Mouse (Mus musculus): Measurements from ENCODE around the gene Tmem91.

The Tmem91 gene

DNA sequence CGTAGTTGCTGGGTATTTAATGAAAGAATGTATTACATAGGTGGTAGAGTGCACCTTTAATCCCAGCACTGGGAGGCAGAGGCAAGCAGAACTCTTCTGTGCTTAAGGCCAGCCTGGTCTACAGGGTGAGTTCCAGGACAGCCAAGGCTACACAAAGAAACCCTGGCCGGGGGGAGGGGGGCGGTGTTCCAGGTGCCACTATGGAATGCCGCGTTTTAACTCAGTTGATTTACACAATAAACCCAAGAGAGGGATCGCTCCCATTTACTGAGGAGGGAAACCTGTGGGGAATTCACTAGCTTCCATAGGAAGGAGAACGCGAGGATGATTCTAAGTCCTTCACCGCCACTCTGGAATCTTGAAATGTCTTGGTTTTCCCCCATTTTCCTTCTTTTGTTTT lies 5.3 kb downstream of the Tmem91 start:
- no peak for DNase-seq (ENCODE audit: low spot score)

DNA sequence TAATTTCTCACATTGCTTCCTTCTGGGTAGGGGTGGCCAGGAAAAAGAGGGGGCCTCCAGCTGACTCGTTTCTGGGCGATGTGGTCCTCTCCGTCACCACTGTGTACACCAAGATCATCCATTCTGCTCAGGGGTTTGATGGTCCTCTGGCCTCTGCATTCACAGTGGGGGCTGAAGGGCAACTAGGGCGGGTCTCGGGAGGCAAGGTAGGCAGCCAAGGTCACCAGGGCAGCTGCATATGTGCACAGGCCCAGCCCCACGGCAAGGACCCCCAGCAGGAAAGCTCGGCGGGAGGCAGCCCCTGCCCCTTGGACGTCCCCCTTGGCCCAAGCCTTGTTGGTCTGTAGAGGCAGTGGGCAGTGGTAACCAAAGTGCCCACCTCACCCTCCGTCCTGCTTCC lies 5.8 kb downstream of the Tmem91 start:
- DNase-seq (ENCODE audit: low spot score): no peak

DNA sequence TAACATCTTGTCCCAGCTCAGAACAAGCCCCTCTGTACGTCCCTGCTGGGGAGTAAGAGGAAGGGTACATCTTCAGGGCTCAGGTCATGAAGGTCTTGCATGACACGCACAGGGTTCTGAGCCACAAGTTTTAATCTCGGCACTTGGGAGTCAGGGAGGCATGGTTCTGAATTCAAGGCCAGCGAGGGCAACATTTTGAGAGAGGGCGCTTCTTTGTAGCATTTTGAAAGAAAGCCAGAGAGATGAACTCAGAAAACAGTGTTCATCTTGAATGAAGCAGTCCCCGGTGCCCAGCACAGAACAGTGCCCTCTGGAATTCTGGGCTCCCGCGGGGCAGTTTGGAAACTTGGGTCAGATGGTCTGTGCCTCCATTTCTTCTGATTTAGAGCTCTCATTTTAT lies 8.6 kb downstream of the Tmem91 start:
- no peak for DNase-seq (ENCODE audit: low spot score)

DNA sequence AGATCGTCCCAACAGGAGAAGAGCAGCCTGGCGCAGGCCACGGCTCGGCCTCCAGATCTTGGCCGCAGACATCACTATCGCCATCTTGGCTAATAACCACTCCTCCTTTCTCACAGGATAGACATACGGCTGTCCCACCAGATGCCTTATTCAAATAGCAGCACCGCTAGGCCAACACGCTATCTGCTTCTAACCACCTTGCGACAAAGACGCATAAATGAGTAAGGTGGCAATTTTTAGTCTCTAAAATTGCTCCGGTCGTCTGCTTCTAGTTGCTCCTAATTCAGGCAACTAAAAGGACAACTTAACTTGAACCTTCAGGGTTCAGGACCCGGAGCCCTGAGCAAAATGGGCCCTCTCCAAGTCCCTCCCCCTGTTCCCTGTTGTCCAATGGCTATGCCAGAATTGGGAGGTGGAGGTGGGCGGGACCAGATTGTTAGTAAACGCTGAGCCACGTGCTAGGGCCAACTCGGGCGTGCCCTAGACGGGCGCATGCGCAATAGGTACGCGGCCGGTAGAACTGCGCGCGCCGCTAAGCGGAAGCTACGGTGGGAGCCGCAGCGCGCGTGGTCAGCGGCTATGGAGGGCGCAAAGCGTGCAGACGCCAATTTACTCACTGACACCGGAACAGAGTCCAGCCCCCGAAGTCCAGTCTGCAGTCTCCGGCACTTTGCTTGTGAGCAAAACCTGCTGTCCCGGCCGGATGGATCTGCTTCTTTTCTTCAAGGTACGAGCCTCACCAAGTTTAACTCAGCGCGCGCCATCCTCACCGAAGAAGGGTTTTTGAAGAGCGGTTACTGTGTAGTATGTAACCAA lies 16.1 kb downstream of the Tmem91 start, which contains the start of the genes Bckdha and Exosc5:
Gene Bckdha, minus strand, starts transcription at position 325 of the 816 bp plus-strand sequence.
Gene Exosc5, plus strand, starts transcription at position 508 of the 816 bp plus-strand sequence.
- peak; percentile 95 for DNase-seq (ENCODE audit: low spot score)

DNA sequence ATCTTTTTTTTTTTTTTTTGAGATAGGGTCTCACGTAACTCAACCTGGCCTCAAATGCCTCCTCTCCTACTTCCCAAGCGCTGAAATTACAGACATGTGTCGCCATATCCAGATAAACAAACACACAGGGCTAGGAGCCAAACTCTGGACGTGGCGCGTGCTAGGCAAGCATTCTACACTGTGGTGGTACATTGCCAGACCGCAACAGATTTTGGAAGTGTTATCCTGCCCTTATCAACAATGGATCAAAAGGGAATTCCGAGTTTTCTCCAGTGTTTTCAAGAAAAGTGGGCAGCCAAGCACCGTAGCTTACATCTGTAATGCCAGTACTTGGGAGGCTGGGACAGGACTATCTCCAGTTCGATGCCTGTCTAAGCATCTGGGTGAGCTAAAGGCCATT lies 17.2 kb downstream of the Tmem91 start:
- no peak for DNase-seq (ENCODE audit: low spot score)

DNA sequence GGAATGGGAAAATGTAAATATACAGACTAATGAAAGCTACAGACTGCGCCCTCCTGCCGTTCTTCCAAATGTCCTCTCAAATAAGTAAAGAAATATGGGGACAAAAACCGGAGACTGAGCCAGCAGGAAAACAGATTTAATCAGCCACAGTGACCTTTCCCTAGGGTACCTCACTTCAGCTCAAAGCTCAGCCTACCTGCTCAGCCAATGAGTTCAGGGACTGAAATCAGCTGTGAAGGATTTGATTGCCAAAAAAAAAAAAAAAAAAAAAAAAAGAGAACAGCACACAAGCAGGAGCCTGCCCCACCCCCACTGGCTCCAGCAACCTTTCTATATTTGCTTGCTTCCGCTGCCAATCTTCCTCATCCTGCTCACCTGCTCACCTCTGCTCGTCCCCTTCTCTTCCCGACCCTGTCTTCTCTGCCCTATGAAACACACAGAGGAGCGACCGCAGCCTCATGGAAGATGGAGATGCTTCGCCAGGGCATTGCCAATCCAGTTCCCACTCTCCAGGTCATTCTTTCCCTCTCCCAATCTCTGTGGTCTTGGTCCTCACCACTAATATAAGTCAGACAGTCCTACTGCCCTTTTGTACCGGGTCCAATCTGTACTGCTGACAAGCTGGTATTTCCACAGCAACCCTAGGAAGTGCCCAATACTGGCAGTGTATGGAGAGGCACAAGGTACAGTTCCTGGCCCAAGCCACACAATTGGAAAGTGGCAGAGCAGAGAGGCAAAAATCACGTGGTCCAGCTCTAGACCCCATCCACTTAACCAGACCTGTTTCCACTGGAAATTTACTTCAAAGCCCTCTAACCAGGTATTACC lies 19.2 kb downstream of the Tmem91 start:
- no peak for DNase-seq (ENCODE audit: low spot score)

DNA sequence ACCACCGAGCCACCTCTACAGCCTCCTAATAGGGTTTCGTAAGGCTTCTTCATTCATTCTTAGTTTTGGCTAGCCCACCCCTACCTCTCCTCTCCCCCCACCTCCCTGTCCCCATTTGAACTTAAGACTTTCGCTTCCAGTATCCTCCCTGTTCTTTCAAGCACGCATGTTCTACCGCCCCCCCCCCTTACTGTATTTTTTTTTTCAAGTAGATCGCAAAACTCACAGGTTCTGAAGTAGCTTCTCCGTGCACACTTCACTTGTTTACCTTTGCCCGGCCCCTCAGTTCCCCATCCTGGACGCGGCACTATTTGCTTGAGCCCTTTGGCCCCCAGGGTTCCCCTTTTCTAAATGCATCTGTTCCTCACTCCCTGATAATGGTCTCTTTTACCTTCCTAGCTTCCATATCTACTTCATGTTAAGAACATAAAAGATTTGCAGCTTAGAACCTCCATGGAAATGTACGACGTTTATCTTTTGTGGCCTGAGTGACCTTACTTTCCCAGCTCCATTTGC lies 22.7 kb downstream of the Tmem91 start:
- DNase-seq (ENCODE audit: low spot score): no peak

DNA sequence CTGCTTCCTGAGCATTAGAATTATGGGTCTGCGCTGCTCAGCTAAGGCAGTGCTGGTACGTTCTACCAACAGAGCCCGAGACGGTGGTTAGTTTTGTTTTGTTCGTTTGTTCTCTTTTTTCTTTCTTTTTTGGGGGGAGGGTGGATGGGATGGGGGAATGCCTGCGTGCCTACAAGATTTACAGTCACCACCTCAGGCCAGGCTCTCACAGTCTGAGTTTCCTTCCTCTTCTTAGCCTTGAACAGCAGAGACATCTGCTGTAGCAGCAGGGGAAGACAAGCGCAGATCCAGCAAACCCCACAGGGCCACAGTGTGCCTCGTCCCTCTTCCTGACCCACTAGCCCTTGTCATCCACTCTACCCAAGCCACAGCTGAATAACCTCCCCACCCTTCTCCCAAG lies 23.7 kb downstream of the Tmem91 start:
- no peak for DNase-seq (ENCODE audit: low spot score)

DNA sequence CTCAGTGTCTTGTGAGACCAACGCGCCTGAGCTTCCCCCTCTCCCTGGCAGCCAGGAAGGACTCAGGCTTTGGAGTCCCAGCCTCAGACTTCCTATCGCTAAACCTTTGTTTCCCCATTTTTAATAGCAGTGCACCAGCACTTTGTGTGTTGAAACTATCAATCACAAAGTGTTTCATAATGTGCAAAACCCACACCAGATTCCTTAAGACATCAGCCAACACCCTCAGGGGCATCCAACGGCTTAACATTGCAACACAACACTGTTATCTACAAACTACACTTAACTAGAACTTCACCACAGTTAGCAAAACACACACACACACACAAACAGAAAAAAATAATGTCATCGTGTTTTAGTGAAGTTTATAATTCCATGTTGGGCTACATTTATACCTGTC lies 25.1 kb downstream of the Tmem91 start:
- DNase-seq (ENCODE audit: low spot score): no peak

DNA sequence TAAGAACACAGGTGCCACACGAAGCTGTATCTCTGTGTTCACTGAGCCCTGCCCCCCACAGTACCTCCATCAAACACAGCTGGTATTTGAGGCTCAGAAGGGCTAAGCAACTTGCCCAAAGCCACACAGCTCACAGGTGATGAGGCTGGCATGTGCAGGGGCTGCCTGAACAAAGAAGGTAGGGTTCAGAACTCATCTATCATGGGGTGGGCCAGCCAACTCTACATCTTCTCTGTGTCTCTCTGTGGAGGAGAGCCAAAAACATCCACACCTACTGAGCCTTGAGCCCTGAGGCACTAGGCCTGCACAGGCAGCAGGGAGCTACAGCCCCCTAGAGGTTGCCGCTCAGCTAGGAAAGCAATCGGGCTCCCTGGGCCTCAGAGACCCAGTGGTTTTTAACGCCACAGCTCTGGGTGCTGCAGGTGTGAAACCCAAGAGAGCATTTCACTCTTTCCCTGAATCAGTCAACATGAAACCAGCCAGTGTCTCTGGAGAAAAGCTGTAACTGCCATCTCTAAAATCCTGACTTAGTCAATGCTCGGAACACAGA lies 27.3 kb downstream of the Tmem91 start:
- no peak for DNase-seq (ENCODE audit: low spot score)

DNA sequence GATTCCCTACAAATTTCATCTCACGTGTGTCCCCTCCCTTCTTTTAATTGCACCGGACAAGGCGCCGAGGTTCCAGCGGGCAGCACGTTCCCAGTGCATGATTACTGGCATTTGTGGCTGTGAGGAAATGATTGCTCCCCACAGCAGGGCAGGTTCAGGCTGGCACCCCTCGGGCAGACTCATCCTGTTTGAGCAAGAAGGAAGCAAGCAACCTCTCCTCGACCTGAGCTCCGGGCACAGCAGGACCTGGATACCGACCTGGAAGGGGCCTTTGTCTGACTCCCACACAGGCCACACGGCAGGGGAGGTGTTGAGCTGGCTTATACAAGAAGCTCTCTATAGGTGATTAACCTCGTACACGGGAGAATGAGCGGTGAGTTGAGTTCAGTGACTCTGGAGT lies 29.9 kb downstream of the Tmem91 start:
- DNase-seq (ENCODE audit: low spot score): no peak

DNA sequence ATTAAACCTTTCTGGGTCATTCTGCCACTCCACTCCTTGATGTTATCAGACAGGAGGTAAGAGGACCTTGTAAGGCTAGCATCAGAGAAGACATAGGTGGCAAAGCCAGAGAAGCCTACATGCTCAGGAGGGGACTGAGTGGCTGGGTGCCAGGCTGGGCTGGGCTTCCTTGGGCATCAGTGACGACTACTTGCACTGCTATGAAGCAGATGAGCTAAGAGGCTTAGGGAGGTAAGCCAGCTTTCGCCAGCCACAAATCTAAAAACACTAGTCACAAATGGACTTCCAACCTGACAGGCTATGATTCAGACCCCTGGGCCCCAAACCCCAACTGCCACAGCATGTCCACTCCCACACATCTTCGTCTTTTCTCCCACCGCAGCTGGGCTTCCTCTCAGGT lies 30.3 kb downstream of the Tmem91 start:
- no peak for DNase-seq (ENCODE audit: low spot score)

DNA sequence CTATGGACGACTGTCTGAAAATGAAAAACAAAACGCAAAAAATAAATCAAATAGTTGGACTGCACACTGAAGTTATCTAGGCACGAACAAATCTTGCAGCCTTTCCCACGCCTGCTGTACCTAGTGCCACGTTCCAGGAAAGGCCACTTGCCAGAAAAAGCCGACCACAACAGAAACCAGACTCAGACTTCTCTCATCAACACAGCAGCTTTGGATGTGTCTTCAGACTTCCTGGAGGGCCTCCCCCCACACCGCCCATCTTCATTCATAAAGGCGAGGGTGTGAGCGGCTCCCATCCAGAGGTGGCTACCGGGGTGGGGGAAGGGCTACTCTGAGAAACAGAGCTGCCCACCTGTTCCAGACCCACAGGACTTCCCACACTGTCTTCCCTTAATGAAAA lies 30.8 kb downstream of the Tmem91 start:
- no peak for DNase-seq (ENCODE audit: low spot score)

DNA sequence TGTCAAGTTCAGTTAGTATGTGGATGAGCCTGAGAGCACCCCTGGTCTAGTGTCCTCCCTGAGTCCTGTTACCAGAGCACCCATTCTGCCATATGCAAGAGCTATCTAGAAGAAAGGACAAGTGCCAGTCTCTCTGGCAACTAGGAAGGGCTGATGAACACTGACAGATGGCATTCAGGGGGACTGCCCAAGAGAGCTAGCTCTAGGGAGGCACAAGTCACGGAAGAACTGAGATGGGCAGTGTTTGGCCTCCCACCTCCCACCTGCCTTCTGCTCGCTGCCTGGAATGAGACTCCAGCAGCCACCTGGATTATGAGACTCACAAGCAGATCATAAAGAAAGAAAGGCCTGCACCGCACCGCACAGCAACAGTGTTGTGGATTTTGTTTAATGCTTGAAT lies 35.2 kb downstream of the Tmem91 start:
- DNase-seq (ENCODE audit: low spot score): no peak

DNA sequence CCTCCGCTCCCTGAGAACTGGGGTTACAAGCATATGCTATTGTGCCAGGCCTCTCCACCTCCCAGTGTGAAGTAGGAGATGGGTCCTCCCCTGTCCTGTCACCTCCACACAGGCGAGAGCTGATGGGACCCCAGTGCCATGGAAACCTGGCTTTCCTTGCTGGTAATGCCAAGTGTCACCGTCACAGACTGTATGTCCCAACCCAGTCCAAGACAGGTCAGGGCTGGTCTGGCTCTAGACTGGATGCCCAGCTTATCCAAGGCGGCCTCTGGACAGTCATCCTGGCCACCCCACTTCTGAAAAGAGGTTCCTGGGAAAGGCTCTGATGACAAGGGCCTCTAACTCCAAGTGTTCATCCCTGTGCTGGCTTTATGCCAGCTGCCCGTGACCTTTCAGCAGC lies 37.9 kb downstream of the Tmem91 start:
- no peak for DNase-seq (ENCODE audit: low spot score)

DNA sequence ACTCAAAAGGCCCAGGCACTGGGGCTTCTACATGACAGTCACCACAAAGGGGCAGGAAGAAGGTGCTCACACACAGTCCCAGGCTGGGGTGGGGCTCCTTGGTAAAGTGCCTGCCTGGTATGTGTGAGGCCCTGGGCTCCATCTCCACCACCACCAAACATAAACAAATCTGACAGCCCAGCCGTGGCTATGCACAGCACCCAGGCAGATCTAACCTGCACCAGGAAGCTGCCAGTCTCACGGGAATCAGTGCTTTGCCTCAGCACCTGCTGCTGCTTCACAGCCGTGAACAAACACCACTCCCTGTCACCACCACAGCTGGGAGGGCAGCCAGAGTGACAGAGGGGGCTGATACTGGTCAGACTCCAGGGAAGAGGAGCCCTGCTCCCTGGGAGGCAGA lies 38.6 kb downstream of the Tmem91 start:
- no peak for DNase-seq (ENCODE audit: low spot score)

DNA sequence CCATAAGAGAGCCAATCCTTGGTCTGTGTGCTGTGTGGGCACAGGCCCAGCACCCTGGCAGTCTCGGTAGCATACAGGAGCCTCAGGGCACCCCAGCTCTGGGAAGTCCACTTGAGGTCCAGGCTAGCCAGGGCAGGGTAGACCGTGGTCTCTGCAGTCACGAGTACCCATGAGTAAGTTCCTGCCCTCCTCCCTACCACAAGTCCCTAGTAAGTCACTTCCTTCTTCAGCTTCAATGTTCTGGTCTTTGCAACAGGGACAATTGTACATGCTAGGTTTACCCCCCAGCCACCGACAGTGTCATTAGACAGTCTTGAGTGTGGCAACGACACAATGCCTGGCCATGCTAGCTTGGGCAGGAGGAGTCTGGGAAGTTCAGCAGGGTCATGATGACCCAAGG lies 42.3 kb downstream of the Tmem91 start:
- DNase-seq (ENCODE audit: low spot score): no peak

DNA sequence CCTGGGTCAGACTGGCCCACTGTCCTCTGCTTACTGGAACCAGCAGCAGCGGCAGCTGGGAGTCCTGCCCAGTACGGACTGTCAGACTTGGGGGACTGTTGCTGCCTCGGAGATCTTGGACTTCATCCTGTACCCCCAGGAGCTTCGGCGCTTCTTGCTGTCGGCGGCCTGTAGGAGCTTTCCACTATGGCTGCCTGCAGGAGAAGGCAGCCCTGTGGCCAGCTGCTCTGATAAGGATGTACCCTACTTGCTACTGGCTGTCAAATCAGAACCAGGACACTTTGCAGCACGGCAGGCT lies 46.7 kb downstream of the Tmem91 start:
- DNase-seq (ENCODE audit: low spot score): no peak

DNA sequence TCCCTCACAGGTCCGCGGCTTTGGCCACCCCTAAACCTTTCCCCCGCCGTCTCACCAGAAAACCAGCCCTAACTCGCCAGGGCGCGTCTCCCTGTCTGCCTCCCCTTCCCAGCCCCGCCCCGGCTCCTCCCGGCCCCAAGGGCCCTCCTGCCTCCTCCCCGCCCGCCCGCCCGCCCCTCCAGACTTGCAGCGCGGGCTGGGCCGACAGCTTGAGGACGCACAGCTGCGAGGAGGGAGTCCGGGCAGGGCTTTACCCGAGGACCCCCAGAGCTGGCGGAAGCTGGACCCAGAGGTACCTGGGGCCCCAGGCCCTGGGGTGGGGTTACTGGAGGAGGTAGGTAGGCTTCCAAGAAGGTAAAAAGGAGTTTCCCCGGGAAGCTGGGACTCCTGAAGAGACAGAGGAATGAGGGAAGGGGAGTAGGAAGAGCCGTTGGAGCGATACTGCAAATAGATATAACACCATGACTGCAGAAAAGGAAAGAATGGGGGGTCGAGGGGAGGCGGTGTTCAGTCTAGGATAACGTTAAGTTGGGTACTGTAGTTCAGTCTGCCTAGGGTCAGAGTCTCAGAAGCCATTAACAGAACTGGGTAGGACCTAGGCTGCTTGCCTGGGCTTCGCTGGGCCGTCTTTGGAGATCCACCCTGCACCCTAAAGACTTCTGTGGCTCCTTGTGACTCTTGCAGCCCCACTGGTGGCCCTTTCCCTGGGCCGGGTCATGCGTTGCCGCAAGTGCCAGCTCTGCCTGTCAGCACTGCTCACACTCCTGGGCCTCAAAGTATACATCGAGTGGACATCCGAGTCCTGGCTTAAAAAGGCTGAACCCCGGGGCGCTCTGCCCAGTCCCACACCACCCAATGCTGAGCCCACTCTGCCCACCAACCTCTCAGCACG lies 47.3 kb downstream of the Tmem91 start:
- peak; percentile 46 for DNase-seq (ENCODE audit: low spot score)

DNA sequence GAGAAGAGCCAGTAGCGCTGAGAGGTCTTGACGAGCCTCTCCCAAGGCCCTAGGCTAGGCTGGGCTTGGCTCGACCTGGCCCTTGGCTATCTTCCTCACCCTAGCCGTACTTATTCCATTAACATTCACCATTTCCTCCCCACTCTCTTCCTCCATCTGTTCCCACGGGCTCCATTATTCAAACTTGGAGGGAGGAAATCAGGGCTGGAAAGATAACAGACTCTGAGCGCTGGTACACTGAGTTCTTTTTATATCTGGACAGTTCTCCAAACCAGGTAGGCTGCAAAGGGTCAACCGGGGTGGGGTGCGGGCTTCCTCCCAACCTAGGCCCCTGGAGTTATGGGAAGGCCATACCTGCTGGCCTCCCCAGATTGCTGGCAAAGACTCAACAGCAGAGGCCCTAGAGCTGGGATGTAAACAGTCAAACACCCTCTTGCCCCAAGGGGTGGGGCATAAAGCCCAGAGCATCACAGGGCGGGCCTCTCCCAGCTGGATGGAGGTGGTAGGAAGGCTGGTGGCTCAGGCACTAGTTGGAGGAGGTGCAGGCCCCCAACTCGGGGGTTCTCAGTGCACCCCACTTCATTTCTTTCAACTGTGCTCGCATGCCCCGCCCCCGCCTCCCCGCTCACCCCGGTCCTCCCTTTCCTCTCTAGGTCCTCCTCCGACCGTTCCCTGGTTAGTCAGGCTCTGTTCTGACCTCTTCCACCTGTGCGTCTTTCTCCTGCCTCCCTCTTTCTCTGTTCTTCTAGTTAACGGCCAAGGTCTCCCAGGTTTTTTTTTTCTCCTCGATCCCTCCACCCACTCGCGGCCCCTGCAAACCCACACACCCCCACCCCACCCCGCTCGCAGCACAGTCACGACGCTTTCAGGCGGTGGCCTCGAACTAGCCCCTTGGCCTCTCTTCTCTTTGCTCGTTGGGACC lies 48.2 kb downstream of the Tmem91 start, which contains the start of gene B3gnt8:
Gene B3gnt8, plus strand, starts transcription at position 146 of the 922 bp plus-strand sequence.
- DNase-seq (ENCODE audit: low spot score): no peak

All from urinary bladder, postnatal 10 days (tissue).